Mouse (Mus musculus) kidney, adult 2 months (tissue): Measurements from ENCODE around the gene Cyth2.

Source experiments
- CTCF ChIP-seq: fragments of 200-500 bp; conservative IDR thresholded peaks from 2 replicates; pipeline ENCODE4 v1.5.1; 2011; ENCODE audit warnings: low read depth, mild to moderate bottlenecking, control low read depth, low read length, moderate library complexity, mixed read lengths; ENCODE audit not compliant: insufficient read depth, insufficient read length
- POLR2A ChIP-seq: fragments of 200-500 bp; IDR thresholded peaks from one replicate; pipeline ENCODE4 v1.6.1; 2011; ENCODE audit warnings: low read depth, low read length, control low read depth

DNA sequence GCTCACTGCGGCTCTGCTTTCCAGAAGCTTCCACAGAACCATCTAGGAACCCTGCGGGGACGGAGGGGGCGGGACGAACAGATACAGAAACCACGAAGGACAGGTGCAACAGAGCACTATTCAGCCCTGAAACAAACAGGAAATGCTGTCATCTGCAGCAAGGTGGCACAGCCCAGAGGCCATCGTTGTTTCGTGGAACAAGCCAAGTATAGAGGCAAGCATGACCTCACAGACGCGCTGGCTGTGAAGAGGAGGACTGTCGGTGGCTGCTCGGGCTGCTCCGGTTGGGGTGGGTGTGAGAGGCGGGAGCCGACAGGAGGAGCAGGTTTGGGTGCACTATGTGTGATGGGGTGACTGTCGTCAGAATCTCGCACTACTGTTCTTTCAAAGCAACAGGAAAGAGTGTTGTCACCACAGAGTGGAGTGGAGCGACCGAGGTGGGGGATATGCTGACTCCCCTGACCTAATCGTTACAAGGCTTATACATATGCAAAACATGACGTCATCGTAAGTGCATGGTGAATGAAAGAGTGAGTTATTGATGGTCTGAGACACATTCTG is 35.2 kb downstream of the Cyth2 start:
- TF ChIP-seq POLR2A (no peak), CTCF (no peak)
